Comparison of ENCODE assay signal across 20 mouse cellular contexts in genomic region chr4:46988824-46989223, GRCm38 (mm10). TPM values are rescaled to one million over a fixed set of nuclear protein-coding genes. Genes with fewer than 3 reads are reported as not detected.
A peak's percentile ranks its signal among the peaks of the same experiment; 100 is the strongest.
DNase-seq lines count a peak whose midpoint lies in the region; ATAC-seq and TF ChIP-seq lines count a peak whose summit lies in the region.
"Had no signal": no experiment of that assay in that cellular context is flagged by ENCODE, and none has a peak within 500 bp of the region (broad histone marks: within the 10 kb centered on the region; RNA-seq: fewer than 3 reads in every experiment).

No protein-coding gene starts in this region.

- peak; percentile 54 for DNase-seq in cerebellum, adult 9-10 months
- no peak for DNase-seq in cerebellum, adult 9-11 months
- DNase-seq in layer of hippocampus, adult 2 months (ENCODE audit: low spot score in 2 of 2), result no peak
- DNase-seq in layer of hippocampus, postnatal 10 days (ENCODE audit: low spot score in 2 of 2), result no peak
- DNase-seq: adrenal gland, adult 8-10 months; cerebellum, postnatal 25 days; gastrocnemius, postnatal 25 days; heart, postnatal 14 days; kidney, adult 9 months; kidney, postnatal 4 days; retina, postnatal 1 day; thymus, postnatal 4 days had no signal

- H3K9me3 ChIP-seq in midbrain, embryonic 16.5 days (replicated peaks; ENCODE audit: control insufficient read depth, low read length, poor library complexity, severe bottlenecking), result no peaks in the 10 kb centered on the region
- H3K9me3 ChIP-seq: liver, embryonic 12.5 days; lung, embryonic 15.5 days had no signal

- H3K9ac ChIP-seq in midbrain, embryonic 16.5 days (ENCODE audit: low read depth, low read length), result 0 out of 2 replicates have a peak overlapping the region, but pooled peaks have one; percentile 6
- H3K9ac ChIP-seq: liver, embryonic 12.5 days; lung, embryonic 15.5 days had no signal

- no peak for TF ChIP-seq POLR2A in cortical plate, adult 2 months (IDR thresholded peaks at IDR 0.05; ENCODE audit: extremely low read depth, insufficient read depth, low read length)

- 80% methylated on average over 4 of the region's 4 CpGs for WGBS in midbrain, embryonic 16.5 days

- peak overlapping the region; percentile 61 for H3K4me3 ChIP-seq in layer of hippocampus, adult 2 months
- H3K4me3 ChIP-seq in cortical plate, adult 2 months (ENCODE audit: insufficient read depth, low read length), result peak overlapping the region; percentile 87
- peak overlapping the region; percentile 84; the same call in 1 of the 2 replicates for H3K4me3 ChIP-seq in midbrain, embryonic 16.5 days (ENCODE audit: low read depth, low read length)
- H3K4me3 ChIP-seq: erythroblast, embryonic 14.5 days; liver, embryonic 12.5 days; lung, embryonic 15.5 days had no signal

- ATAC-seq in midbrain, embryonic 16.5 days, result no peak
- ATAC-seq in activated CD4-positive, CD25-positive, alpha-beta regulatory T cell, adult 4 months, result no peak
- ATAC-seq: liver, embryonic 12.5 days had no signal

- H3K27ac ChIP-seq in layer of hippocampus, adult 2 months, result peak overlapping the region; percentile 90
- H3K27ac ChIP-seq in cortical plate, adult 2 months (ENCODE audit: insufficient read depth, low read length), result no peak overlapping the region
- H3K27ac ChIP-seq in midbrain, embryonic 16.5 days (ENCODE audit: low read length), result no peak overlapping the region
- H3K27ac ChIP-seq: liver, embryonic 12.5 days; lung, embryonic 15.5 days had no signal

- peak overlapping the region; percentile 89 for H3K4me2 ChIP-seq in midbrain, embryonic 16.5 days (ENCODE audit: low read length)
- H3K4me2 ChIP-seq: heart, embryonic 11.5 days; liver, embryonic 12.5 days; lung, embryonic 15.5 days had no signal

- TF ChIP-seq CTCF in layer of hippocampus, adult 2 months (conservative IDR thresholded peaks at IDR 0.05), result no peak
- no peak for TF ChIP-seq CTCF in cortical plate, adult 2 months (IDR thresholded peaks at IDR 0.05; ENCODE audit: extremely low read depth, insufficient read depth, low read length)

- H3K4me1 ChIP-seq in cortical plate, adult 2 months (ENCODE audit: control insufficient read depth, insufficient read depth, low read length), result peaks cover 10% of the 10 kb centered on the region
- peaks cover 15% of the 10 kb centered on the region for H3K4me1 ChIP-seq in midbrain, embryonic 16.5 days (ENCODE audit: control insufficient read depth, insufficient read depth, low read length)

- H3K36me3 ChIP-seq in midbrain, embryonic 16.5 days (ENCODE audit: control insufficient read depth, insufficient read depth, low read length), result no peaks in the 10 kb centered on the region
- H3K36me3 ChIP-seq: liver, embryonic 12.5 days; lung, embryonic 15.5 days had no signal

- H3K27me3 ChIP-seq in midbrain, embryonic 16.5 days (ENCODE audit: control insufficient read depth, insufficient read depth, low read depth, low read length), result peaks cover 3% of the 10 kb centered on the region; the same call in 1 of the 2 replicates

RNA-seq across cellular contexts. Expression of gene Gabbr2, which starts 2.8 kb away (rescaled TPM):
- 100 to 1,000 TPM; 203 to 223 TPM for total RNA-seq in layer of hippocampus, adult 2 months (2021)
- 100 to 1,000 TPM; 184 to 203 TPM for total RNA-seq in layer of hippocampus, postnatal 10 days (2021)
- 138 and 139 TPM in 2 replicates for polyA plus RNA-seq in cortical plate, adult 2 months (2012; rRNA removed)
- polyA plus RNA-seq in midbrain, embryonic 16.5 days (2015; fragmentation: Nextera tagmentation; extraction: Ambion mirVana), result 11.3 and 13.9 TPM in 2 replicates
- under 1 TPM in 1 of 2 experiments, not detected in 1; 0.20 TPM for polyA plus RNA-seq in activated CD4-positive, CD25-positive, alpha-beta regulatory T cell, adult 4 months (2017; shearing (Covaris generic))
- total RNA-seq: monocyte, adult 5-6 weeks had no signal
- polyA plus RNA-seq: erythroblast, embryonic 14.5 days had no signal

Comparison
In these comparisons a context has a peak if more than half of its experiments do, and no peak if none do; other contexts are left out.
1. RNA of gene Gabbr2, which starts 2.8 kb away (polyA plus RNA-seq): 138 to 139 TPM in cortical plate, adult 2 months and 11.3 to 13.9 TPM in midbrain, embryonic 16.5 days; 0.20 TPM in activated CD4-positive, CD25-positive, alpha-beta regulatory T cell, adult 4 months; every median in the first group is over 10 times any median in the second.
2. Peak in every context shown above with its lines, with median percentiles within 50 percentile points of each other: H3K4me3 ChIP-seq.